Mouse (Mus musculus): Measurements from ENCODE around the gene Pcdh7.
A peak's percentile ranks its signal among the peaks of the same experiment; 100 is the strongest.

GRCm38 (mm10) chr5:57719594-57720185, 1.9 kb downstream of the Pcdh7 start:
- TF ChIP-seq CTCF (IDR thresholded peaks at IDR 0.05; ENCODE audit: insufficient read depth, low read depth, low read length) (peak; percentile 71), POLR2A (IDR thresholded peaks at IDR 0.05; ENCODE audit: insufficient read depth, low read depth, low read length) (0 out of 2 replicates have a peak, but pooled peaks have one; percentile 7)
